Mouse (Mus musculus) kidney, postnatal 0 days (tissue): Measurements from ENCODE around the gene Hmmr. TPM values are rescaled to one million over a fixed set of nuclear protein-coding genes. Genes with fewer than 3 reads are reported as not detected.
"Not testable (repeated sequence)": the region's sequence is repeated elsewhere in the genome, so short reads cannot be mapped to it uniquely, and the experiment has no call there.

ENCODE experiments used
- ATAC-seq: fragments of 200-750 bp; cut with Nextera tagmentation; replicated peaks from 2 replicates; pipeline ENCODE4 v1.8.0; 2017; ENCODE audit warnings: low read depth, moderate number of reproducible peaks, moderate TSS enrichment, moderate library complexity; ENCODE audit not compliant: low FRiP score
- DNase-seq: peaks from one replicate; pipeline ENCODE4 v3.0.0-alpha.2; 2016; ENCODE audit warnings: low spot score
- H3K27ac ChIP-seq: fragments of 300-500 bp; sonication (generic); 2 replicates; pipeline ENCODE4 v1.5.1; 2014; ENCODE audit warnings: mild to moderate bottlenecking
- H3K27me3 ChIP-seq: fragments of 300-500 bp; sonication (generic); 2 replicates; pipeline ENCODE4 v1.6.1; 2014; ENCODE audit warnings: low read length, mixed read lengths; ENCODE audit not compliant: insufficient read depth
- H3K36me3 ChIP-seq: fragments of 300-500 bp; sonication (generic); 2 replicates; pipeline ENCODE4 v1.6.1; 2014; ENCODE audit warnings: low read length, mixed read lengths; ENCODE audit not compliant: insufficient read depth
- H3K4me1 ChIP-seq: fragments of 300-500 bp; sonication (generic); replicated peaks from 2 replicates; pipeline ENCODE4 v1.6.1; 2014; ENCODE audit warnings: antibody characterized with exemption, low read length, mixed read lengths; ENCODE audit not compliant: insufficient read depth
- H3K4me2 ChIP-seq: fragments of 300-500 bp; sonication (generic); 2 replicates; pipeline ENCODE4 v1.6.1; 2014; ENCODE audit warnings: mild to moderate bottlenecking, low read length, moderate library complexity, mixed read lengths
- H3K4me3 ChIP-seq: fragments of 300-500 bp; sonication (generic); replicated peaks from 2 replicates; pipeline ENCODE4 v1.5.1; 2014; ENCODE audit warnings: low read depth, low read length
- H3K9ac ChIP-seq: fragments of 300-500 bp; sonication (generic); 2 replicates; pipeline ENCODE4 v1.6.1; 2014; ENCODE audit warnings: low read depth, low read length
- H3K9me3 ChIP-seq: fragments of 300-500 bp; sonication (generic); replicated peaks from 2 replicates; pipeline ENCODE4 v1.6.1; 2016; ENCODE audit warnings: low read length, inconsistent platforms, mixed read lengths
- CTCF ChIP-seq: IDR thresholded peaks from 2 replicates; pipeline ENCODE4 v1.5.1; 2016; ENCODE audit warnings: antibody characterized with exemption, low read depth, mild to moderate bottlenecking, moderate library complexity
- WGBS: fragments of 180-500 bp; shearing (Covaris S2); extraction: QIAGEN DNeasy Blood & Tissue Kit; methylation state at CpG from one replicate; pipeline ENCODE4 v1.1.7; 2014; 5-methylcytosine and 5-hydroxymethylcytosine counted together
- polyA plus RNA-seq: library from polyadenylated mRNA; unstranded; fragments of >200 nt; fragmentation: Nextera tagmentation; extraction: Ambion mirVana; gene quantifications from 2 replicates; pipeline ENCODE4 v1.2.1, GENCODE M21; 2015

Hmmr gene
- polyA plus RNA-seq, 1 experiment from 2014 or later: 16.4 TPM

GRCm38 (mm10) chr11:40715524-40715923 is 17.7 kb downstream of the Hmmr start:
- H3K9ac ChIP-seq: no peak overlapping the region
- peak; percentile 23; the same call in 1 of the 2 replicates for TF ChIP-seq CTCF
- H3K4me2 ChIP-seq: no peak overlapping the region
- no peak overlapping the region for H3K4me3 ChIP-seq
- DNase-seq (no peak), ATAC-seq (no peak)
- H3K9me3 ChIP-seq: no peaks in the 10 kb centered on the region
- H3K27me3 ChIP-seq: no peaks in the 10 kb centered on the region
- no peak overlapping the region for H3K27ac ChIP-seq
- H3K4me1 ChIP-seq: no peaks in the 10 kb centered on the region
- 95% methylated on average over 5 of the region's 5 CpGs for WGBS
- H3K36me3 ChIP-seq: peaks cover 28% of the 10 kb centered on the region; the same call in 1 of the 2 replicates

DNA sequence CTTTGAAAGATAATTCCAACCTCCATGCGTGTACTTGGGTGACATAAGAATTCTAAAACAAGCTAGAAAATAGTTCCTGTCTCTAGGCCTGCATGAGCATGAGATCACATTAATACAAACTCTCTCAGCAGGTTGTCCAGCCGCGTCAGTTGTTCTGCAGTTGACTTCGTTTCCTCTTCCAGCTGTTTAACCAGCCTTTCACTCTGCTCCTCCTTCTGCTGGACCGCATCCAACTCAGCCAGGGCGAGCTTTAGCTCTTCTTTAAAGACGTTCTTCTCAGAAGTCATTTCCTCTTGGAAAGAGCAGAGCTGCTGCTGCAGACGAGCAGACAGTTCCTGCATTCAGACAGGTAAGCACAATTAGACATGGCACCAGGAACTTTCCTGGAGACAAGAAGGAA is 19.4 kb downstream of the Hmmr start:
- no peak for DNase-seq
- H3K9ac ChIP-seq: no peak overlapping the region
- ATAC-seq: no peak
- no peak overlapping the region for H3K4me2 ChIP-seq
- H3K27me3 ChIP-seq: no peaks in the 10 kb centered on the region
- no peaks in the 10 kb centered on the region for H3K4me1 ChIP-seq
- H3K4me3 ChIP-seq: no peak overlapping the region
- H3K36me3 ChIP-seq: peaks cover 34% of the 10 kb centered on the region; the same call in 1 of the 2 replicates
- no peak for TF ChIP-seq CTCF
- 74% methylated on average over 8 of the region's 8 CpGs for WGBS
- no peaks in the 10 kb centered on the region for H3K9me3 ChIP-seq
- H3K27ac ChIP-seq: no peak overlapping the region

DNA sequence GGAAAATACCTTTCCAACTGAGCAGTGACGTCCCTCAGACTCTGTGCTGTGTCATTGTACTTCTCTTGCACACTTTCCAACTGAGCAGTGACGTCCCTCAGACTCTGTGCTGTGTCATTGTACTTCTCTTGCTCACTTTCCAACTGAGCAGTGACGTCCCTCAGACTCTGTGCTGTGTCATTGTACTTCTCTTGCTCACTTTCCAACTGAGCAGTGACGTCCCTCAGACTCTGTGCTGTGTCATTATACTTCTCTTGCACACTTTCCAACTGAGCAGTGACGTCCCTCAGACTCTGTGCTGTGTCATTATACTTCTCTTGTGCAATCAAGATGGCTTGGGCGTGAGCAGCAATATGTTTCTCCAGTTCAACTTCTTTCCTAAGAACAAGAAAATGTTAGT is 23.3 kb downstream of the Hmmr start:
- not testable (repeated sequence) for H3K4me3 ChIP-seq, H3K27me3 ChIP-seq, H3K27ac ChIP-seq, H3K4me1 ChIP-seq, H3K4me2 ChIP-seq, DNase-seq, H3K9ac ChIP-seq, H3K9me3 ChIP-seq, ATAC-seq
- 91% methylated on average over 6 of the region's 6 CpGs for WGBS
- peaks cover 25% of the 10 kb centered on the region; the same call in 1 of the 2 replicates for H3K36me3 ChIP-seq

DNA sequence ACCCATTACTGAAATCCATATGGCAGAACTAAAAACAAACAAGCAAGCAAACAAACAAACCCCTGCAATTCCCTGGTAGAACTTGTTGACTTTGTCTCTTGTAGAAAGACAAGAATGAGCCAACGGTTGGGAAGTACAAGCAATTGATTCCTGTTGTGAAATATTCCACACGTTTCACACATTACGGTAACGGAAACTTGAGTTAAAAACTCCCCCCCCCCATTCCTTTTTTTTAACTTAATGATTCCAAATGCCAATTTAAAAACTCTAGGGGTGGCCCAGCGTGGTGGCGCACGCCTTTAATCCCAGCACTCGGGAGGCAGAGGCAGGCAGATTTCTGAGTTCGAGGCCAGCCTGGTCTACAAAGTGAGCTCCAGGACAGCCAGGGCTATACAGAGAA is 38.1 kb downstream of the Hmmr start, which contains the start of gene Mat2b:
Gene Mat2b, minus strand, starts transcription at position 101 of the 400 bp plus-strand sequence.
- H3K9me3 ChIP-seq: no peaks in the 10 kb centered on the region
- peak within 1 kb of the TSS; percentile 94 for H3K4me3 ChIP-seq
- DNase-seq (no peak), ATAC-seq (no peak)
- H3K4me2 ChIP-seq: peak within 1 kb of the TSS; percentile 92
- peak within 1 kb of the TSS; percentile 93 for H3K27ac ChIP-seq
- H3K27me3 ChIP-seq: no peaks in the 10 kb centered on the region
- no peaks in the 10 kb centered on the region for H3K36me3 ChIP-seq
- H3K9ac ChIP-seq: peak within 1 kb of the TSS; percentile 75
- peaks cover 9% of the 10 kb centered on the region; the same call in 1 of the 2 replicates for H3K4me1 ChIP-seq
- no peak for TF ChIP-seq CTCF
- WGBS: 83% methylated on average over 9 of the region's 9 CpGs

- peak; percentile 63 for ATAC-seq
- peak overlapping the region; percentile 92 for H3K4me2 ChIP-seq
- no peak for TF ChIP-seq CTCF
- peak overlapping the region; percentile 93 for H3K27ac ChIP-seq
- WGBS: under 1% methylated on average over 31 of the region's 31 CpGs
- no peaks in the 10 kb centered on the region for H3K36me3 ChIP-seq
- DNase-seq: peak; percentile 91
- no peaks in the 10 kb centered on the region for H3K27me3 ChIP-seq
- no peaks in the 10 kb centered on the region for H3K9me3 ChIP-seq
- peak overlapping the region; percentile 94 for H3K4me3 ChIP-seq
- peaks cover 9% of the 10 kb centered on the region; the same call in 1 of the 2 replicates for H3K4me1 ChIP-seq
- peak overlapping the region; percentile 75 for H3K9ac ChIP-seq
Observed at GRCm38 (mm10) chr11:40694311-40695087, 38.7 kb downstream of the Hmmr start.

- Histone ChIP-seq H3K27ac (peak overlapping the region; percentile 93), H3K4me3 (peak overlapping the region; percentile 94), H3K9me3 (no peaks in the 10 kb centered on the region), H3K36me3 (no peaks in the 10 kb centered on the region), H3K27me3 (no peaks in the 10 kb centered on the region), H3K9ac (peak overlapping the region; percentile 75), H3K4me1 (peaks cover 9% of the 10 kb centered on the region; the same call in 1 of the 2 replicates), H3K4me2 (peak overlapping the region; percentile 92)
- ATAC-seq (peak; percentile 64), DNase-seq (peak; percentile 77)
- TF ChIP-seq CTCF: no peak
- WGBS: 0% methylated on average over 16 of the region's 16 CpGs
Observed at GRCm38 (mm10) chr11:40693366-40693951, 39.8 kb downstream of the Hmmr start.
